Mouse (Mus musculus): Measurements from ENCODE around the gene Slc38a5.

Slc38a5 gene

GRCm38 (mm10) chrX:8271083-8271820, at the start of gene Slc38a5:
Slc38a5 (plus strand) TSS chrX:8271133.
- DNase-seq: no peak

DNA sequence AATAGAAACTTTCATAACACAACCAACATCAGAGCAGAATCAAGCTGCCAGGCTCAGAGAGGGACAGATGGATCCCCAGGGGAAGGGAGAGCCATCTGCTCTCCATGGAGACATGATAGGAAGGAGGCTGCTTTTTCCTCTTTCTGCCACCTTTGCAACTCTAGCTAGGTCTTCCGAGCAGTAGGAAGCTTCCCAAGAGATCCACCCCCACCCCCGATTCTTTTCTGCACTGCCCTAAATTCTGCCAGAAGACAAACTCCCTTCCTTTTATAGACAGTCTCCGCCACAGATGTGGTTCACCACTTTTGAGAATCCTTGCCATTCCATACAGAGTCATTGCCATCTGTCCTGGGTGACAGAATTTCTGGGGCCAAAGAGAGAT, 48.6 kb upstream of the Slc38a5 start:
- DNase-seq: no peak

GRCm38 (mm10) chrX:8222678-8223421, 48.1 kb upstream of the Slc38a5 start:
- no peak for DNase-seq

DNA sequence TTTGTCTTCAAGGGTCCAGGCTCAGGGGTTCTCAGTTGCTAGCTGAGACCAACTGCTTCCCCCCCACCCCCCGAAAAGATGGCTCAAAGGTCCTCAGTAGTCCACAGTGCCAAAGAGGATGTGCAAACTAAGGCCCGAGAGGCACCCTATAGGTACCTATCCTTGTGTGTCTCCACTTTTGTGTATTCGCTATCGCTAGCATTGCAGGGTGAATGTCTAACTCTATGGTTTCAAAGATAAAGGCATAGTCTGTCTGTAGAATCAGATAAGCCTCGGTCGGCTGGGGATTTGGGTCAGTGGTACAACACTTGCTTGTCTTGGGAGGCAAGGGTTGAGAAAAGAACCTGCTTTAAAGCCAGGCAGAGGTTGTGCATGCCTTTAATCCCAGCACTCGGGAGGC, 47.5 kb upstream of the Slc38a5 start:
- no peak for DNase-seq

DNA sequence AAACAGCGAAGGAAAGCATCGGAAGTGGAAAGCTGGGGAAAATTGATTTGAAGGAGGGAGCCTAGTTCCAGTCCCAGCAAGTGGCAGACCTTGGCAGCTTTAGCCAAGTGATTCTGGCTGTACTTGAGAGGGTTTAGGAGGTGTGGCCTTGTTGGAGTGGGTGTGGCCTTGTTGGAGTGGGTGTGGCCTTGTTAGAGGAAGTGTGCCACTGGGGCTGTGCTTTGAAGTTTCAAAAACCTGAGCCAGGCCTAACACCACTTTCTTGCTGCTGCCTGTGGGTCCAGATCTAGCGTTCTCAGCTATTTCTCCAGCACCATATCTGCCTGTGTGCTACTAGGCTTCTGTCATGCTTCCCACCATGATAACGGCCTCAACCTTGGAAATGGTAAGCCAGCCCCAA, 40.7 kb upstream of the Slc38a5 start:
- DNase-seq: peak; percentile 2

DNA sequence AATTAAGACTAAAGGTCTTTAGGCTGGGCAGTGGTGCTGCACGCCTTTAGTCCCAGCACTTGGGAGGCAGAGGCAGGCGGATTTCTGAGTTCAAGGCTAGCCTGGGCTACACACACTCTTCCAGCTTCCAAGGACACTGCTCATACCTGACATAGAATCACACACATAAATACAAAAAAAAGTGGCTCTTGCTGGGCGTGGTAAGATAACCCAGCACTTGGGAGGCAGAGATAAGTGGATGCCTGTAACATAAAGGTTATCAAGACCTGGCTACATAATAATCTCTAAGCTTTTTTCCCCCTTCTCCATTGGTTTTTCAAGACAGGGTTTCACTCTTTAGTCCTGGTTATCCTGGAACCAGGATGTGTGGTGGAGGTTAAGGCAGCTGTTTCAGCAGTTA, 37.3 kb upstream of the Slc38a5 start:
- no peak for DNase-seq

DNA sequence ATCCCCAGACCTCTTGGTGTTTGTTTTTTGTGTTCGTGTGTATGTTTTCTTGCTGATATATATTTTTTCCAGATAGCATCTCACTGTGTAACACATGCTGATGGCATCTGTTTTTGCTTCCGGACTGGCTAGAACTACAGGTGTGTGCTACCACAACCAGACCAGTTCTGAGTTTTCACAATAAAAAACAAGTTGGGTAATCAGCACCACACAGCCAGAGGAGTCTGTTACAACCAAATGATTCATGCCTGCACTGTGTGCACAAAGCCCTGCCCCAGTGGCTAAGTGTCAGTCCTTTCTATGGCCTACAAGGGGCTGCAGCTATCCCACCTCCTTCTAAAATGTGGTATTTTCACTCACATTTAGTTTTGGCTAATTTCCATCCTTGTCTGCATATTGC, 34.2 kb upstream of the Slc38a5 start:
- DNase-seq: no peak

DNA sequence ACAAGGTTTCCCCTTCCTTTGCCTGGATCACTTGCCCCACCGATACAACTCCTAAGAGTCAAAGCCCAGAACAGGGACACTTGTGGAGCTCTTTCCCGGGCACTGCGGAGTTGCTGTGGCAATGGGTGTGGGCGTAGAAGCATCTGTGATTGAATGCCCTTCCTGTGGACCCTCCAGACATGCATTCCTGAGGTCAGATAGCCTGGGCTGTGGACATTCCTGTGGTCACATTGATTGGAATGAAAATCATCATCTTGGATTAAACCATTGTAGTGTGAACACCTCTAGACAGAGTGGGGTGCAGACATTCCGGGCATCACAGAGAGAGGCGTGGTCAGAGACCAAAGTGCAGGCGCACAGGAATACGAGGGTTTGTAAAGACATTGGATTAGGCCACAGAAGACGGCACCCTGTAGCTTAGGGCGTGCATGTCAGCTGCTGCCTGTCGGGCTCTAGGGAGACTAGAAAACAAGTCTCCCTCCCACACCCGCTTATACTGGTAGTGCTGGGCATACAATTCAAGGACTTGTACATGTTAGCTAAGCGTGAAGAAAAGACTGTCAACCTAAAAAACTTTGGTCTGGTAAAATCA, 32.0 kb upstream of the Slc38a5 start:
- DNase-seq: no peak

GRCm38 (mm10) chrX:8247680-8248079, 23.3 kb upstream of the Slc38a5 start:
- no peak for DNase-seq

DNA sequence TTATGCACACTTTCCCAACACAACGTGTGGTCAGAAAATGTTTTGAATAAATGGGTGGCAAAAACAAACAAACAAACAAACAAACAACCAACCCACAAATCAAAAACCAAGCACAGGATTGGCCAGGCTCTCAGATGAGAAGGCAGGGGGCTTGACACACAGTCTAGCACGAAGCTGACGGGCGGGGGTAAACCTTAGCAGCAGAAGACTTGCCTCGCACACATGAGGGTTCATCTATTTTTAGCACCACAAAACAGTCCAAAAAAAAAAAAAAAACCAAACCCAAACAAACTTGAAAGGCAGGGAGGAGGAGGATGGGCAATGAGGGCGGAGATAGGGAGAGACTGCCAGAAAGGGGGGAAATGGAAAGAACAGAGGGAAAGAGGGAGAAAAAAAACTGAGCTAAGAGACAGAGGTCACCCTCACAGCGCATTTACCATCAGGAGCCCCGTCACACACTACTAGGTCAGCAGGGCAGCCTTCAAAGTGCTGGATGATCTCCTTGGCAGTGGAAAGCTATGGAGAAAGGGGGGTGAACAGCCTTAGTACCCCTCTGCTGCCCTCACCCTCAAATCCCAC, 22.3 kb upstream of the Slc38a5 start:
- DNase-seq: no peak

- DNase-seq: no peak
Observed at GRCm38 (mm10) chrX:8251789-8252333, 19.1 kb upstream of the Slc38a5 start.

GRCm38 (mm10) chrX:8252334-8253285, 18.3 kb upstream of the Slc38a5 start, which contains the start of gene Ftsj1:
Ftsj1 (minus strand) TSS chrX:8252406.
- DNase-seq: peak; percentile 84

GRCm38 (mm10) chrX:8253711-8254110, 17.2 kb upstream of the Slc38a5 start:
- DNase-seq: no peak

- no peak for DNase-seq
Observed at GRCm38 (mm10) chrX:8255807-8256206, 15.1 kb upstream of the Slc38a5 start.

GRCm38 (mm10) chrX:8259478-8259877, 11.5 kb upstream of the Slc38a5 start:
- DNase-seq: no peak

DNA sequence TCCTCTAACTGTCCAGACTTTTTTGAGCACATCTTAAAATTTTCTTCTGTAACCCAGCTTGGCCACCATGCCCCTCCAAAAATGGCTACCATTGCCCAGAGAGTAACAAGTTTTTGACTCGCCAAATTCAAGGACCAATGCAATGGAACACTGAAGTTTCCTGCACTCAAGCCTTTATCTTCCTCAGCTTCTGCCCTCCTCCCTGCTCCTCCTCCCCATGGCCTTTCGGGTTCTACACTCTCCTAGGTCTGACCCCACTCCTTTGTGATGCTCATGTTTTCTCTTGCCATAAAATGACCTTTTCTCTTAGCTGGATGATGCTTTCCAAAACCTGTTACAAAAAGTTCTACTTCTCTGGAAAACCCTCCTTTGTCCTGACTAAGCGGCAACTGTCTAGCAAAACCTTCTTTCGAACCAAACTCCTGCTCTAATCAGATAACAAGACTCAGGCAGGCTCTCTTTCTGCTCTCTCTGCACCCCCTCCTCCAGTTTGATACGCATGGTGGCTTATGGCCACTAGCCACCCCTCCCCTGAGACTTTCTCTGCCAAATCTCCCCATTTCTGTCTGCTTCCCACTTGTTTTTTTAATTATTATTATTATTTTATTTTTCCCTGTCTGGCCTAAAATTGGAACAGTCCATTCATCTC, 7.7 kb upstream of the Slc38a5 start:
- no peak for DNase-seq

GRCm38 (mm10) chrX:8264222-8264621, 6.7 kb upstream of the Slc38a5 start:
- no peak for DNase-seq

DNA sequence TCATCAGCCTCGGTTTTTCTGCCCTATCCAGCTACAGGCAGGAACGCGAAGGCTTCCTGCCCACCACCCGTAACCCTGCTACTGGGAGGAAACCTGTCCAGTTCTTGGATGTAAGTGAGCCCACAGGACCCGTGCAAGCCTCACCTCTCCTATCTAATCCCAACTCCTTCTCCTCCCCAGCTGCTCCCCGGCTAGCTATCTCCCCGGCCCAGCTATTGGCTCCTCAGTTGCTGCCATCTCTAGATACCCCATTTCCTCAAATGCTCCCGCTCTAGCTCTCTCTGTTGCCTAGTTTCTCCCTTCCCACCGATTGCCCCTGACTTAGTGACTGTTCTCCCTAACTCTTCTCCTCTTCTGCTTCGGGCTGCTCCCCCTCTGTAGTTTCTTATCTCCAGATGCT, 1.1 kb downstream of the Slc38a5 start:
- DNase-seq: no peak

GRCm38 (mm10) chrX:8274056-8274455, 3.1 kb downstream of the Slc38a5 start:
- no peak for DNase-seq

DNA sequence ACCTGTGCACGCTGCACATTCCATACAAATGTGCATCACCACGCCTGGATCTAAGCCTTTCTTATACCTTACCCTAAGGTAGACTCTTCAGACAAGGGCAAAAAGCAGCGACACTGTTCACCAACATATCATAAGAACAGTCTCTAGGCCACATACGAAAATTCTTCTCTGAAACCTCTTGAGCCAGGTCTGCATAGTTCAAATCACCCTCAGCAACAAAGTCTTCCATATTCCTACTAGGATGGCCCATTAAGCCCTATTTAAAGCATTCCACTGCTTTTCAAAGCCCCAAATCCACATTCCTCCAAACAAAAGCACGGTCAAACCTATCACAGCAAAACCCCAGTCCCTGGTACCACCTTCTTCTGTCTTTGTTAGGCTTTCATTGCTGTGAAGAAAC, 17.7 kb downstream of the Slc38a5 start:
- no peak for DNase-seq

DNA sequence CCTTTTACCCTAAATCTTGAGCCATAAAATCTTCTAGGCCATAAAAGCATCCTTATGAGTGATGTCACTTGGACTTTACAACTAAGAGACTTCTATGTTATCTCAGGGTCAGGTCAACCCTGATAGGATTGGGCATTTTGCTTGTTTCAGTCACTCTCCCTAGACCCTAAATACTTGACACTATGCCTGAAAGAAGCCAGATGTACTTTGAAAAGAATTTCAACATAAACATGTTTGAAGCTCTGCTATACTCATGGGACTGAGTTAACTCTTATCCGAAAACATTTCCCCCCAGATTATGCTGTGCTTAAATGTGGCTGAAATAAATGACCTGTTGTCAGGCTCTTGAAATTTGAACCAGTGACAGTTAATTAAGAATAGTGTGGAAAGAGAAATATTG, 38.4 kb downstream of the Slc38a5 start:
- no peak for DNase-seq

DNA sequence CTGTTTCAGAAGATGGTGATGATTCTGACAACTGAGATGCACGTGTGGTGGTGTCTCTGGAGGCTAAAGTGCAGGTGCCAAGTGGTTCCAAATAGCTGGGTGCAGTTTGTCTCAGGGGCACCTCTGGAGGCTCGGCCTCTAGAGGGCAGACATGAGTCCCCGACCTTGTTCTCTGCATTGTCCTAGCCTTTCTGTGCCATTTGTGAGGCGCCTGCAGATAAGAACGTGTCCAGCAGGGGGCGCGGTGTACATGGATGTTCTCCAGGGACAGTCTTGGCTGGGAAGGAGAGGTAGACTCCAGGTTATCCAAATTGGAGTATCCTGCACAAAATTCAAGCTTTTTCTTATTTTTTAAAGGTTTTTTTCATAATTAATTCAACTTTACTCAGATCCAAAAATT, 44.0 kb downstream of the Slc38a5 start:
- peak; percentile 75 for DNase-seq
